Mouse (Mus musculus): Measurements from ENCODE around the gene Vrtn. TPM values are rescaled to one million over a fixed set of nuclear protein-coding genes. Genes with fewer than 3 reads are reported as not detected.

The Vrtn gene
- not detected in 2 replicates for polyA plus RNA-seq (2012; rRNA removed; ENCODE audit: low replicate concordance)

DNA sequence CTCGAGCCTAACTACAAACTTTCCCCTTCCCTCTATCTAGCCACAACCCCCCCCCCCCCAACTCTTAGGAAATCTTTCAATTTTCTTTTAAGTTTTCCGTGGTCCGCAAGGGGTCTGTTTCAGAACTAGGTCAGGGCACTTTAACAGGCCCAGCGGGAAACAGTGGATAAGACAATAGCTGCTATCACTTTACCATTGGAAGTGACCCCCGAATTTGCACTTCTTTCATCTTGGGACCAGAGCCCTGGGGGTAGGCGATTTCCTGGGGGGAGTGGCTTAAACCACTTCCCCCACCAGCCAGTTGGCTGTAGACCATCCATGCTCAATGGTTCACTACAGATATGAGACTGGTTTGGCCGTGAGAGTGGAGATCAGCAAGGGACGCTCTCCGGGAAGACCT lies at the start of gene Vrtn:
Gene Vrtn, plus strand, starts transcription at position 366 of the 400 bp plus-strand sequence.

DNA sequence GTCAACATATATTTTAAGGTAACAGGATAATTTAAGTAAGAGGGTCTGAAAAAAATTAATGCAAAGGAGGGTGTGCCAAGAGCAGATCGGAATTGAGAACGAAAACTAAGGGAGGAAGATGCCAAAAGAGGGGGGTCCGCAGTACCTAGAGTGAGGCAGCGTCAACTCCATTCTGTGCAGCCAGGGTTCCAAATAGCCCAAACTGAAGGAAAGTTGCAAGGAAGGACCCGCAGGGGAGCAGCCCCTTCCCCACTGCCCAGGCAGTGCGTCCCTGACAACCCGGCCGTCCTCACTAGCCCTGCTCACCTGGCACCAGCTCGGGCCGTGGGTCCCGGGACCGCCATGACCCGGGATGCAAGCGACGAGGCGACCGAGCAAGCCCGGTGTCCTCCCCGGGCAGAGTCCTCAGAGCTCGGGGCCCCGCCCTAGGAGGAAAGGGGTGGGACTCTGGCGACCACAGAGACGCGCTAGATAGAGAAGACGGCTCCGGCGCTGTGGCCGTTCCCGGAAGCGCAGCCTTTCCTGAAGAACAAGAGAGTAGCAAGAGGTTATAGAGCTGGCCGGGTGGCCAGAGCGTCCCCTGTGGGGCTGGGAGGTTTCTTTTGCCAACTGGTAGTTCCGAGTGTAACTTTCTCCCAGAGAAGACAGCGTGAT lies 23.7 kb upstream of the Vrtn start, which contains the start of gene Abcd4:
Gene Abcd4, minus strand, starts transcription at position 437 of the 654 bp plus-strand sequence.

DNA sequence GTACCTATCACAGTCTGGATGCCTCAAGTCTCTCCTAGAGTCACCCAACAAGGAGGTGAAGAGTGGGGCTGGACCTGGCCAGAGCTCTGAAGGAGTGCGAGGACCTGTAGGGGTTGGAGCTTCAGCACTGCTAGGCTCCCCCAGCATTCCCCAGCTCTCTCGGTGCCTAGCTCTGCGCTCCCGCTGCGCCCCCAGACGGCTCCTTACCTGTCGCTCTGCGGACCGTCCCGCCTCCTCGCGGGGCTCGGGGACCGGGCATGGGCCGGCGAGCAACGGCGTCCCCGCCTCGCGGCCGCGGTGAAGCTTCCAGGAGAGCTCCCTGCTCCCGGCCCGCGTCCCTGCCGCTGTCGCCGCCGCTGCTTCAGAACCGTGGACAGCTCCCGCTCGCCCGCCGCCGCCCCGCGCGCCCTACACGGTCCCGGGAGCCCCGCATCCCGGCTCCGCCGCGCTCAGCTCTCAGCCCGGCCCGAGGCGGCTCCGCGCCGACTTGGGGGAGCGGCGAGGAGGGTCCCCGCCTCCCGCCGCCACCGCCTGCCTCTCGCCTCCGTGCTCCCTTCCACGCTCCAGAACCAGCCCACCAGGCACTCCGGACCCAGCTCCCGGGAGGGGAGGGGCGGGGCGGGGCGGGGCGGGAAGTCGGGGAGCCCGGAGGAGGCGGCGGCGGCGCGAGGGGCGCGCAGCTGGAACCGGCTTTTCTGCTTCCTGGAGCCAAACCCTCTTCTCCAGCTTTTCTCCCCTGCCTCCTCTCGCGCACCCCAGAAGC lies 57.7 kb downstream of the Vrtn start, which contains the start of gene Syndig1l:
Gene Syndig1l, minus strand, starts transcription at position 513 of the 763 bp plus-strand sequence.

Other genes with a start within 250 kb of the Vrtn start
- 9.5 and 21.1 TPM in 2 replicates for gene Entpd5, start 232.0 kb upstream of the Vrtn start, polyA plus RNA-seq (2012; rRNA removed; ENCODE audit: low replicate concordance)
- gene Bbof1, start 231.9 kb upstream of the Vrtn start, polyA plus RNA-seq (2012; rRNA removed; ENCODE audit: low replicate concordance): 0.11 and 0.32 TPM in 2 replicates
- gene Rnf113a2, start 223.8 kb upstream of the Vrtn start, polyA plus RNA-seq (2012; rRNA removed; ENCODE audit: low replicate concordance): 2.7 and 4.5 TPM in 2 replicates
- gene Aldh6a1, start 190.0 kb upstream of the Vrtn start, polyA plus RNA-seq (2012; rRNA removed; ENCODE audit: low replicate concordance): 47.1 and 147 TPM in 2 replicates
- 10.2 and 27.2 TPM in 2 replicates for gene Lin52, start 189.6 kb upstream of the Vrtn start, polyA plus RNA-seq (2012; rRNA removed; ENCODE audit: low replicate concordance)
- gene Vsx2, start 71.3 kb upstream of the Vrtn start, polyA plus RNA-seq (2012; rRNA removed; ENCODE audit: low replicate concordance): not detected in 2 replicates
- gene Abcd4, start 23.6 kb upstream of the Vrtn start, polyA plus RNA-seq (2012; rRNA removed; ENCODE audit: low replicate concordance): 24.8 and 40.2 TPM in 2 replicates
- gene Syndig1l, start 57.8 kb downstream of the Vrtn start, polyA plus RNA-seq (2012; rRNA removed; ENCODE audit: low replicate concordance): 0.93 and 1.1 TPM in 2 replicates
- gene Npc2, start 132.1 kb downstream of the Vrtn start, polyA plus RNA-seq (2012; rRNA removed; ENCODE audit: low replicate concordance): 323 and 353 TPM in 2 replicates
- 43.9 and 105 TPM in 2 replicates for gene Isca2, start 132.2 kb downstream of the Vrtn start, polyA plus RNA-seq (2012; rRNA removed; ENCODE audit: low replicate concordance)
- 33.4 and 77.4 TPM in 2 replicates for gene Ltbp2, start 235.5 kb downstream of the Vrtn start, polyA plus RNA-seq (2012; rRNA removed; ENCODE audit: low replicate concordance)